Mouse (Mus musculus): ENCODE results near the gene Oas1h.
"Not testable (repeated sequence)": the region's sequence is repeated elsewhere in the genome, so short reads cannot be mapped to it uniquely, and the experiment has no call there.

The Oas1h gene

DNA sequence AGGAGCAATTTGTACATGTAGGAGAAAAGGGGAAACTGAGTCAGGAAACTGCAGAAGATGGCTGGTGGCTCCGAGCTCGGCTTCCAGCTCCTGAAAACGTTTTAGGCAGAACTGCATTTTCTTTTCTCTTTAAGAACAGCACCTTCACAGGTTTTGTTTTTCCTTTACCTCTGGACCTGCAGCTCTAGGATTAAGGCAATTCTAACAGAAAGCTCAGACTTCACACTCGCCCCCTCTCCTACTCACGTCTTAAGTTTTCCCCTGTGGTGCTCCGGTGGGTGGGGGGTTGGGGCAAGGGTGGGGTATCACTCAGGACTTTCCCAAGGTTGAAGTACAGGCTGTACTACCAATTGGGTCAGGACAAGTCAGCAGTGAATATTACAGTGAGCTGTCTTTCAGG lies 26.6 kb downstream of the Oas1h start:
- no peak for DNase-seq

DNA sequence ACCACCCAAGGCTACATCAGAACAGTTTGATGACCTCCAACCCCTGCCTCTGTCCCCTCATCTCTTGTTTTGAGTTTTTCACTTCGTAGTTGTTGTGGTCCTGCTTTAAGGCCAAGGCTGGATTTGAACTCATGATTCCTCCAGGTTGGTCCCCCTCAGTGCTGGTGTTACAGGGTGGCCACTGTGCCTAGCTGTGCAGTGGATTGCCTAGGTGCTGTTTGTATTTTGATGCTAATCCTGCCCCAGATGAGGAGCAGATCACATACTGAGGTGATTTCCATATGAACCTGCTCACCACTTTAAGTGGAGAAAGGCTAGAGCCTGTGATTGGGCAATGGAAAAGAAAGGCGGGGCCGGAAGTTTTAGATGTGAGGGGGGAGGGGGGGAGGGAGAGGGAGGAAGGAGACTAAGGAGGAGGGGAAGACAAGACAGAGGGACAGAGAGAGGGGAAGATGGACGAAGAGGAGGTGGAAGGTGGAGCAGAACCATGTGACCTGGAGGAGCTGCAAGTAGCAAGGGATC lies 27.1 kb downstream of the Oas1h start:
- DNase-seq, result not testable (repeated sequence)

DNA sequence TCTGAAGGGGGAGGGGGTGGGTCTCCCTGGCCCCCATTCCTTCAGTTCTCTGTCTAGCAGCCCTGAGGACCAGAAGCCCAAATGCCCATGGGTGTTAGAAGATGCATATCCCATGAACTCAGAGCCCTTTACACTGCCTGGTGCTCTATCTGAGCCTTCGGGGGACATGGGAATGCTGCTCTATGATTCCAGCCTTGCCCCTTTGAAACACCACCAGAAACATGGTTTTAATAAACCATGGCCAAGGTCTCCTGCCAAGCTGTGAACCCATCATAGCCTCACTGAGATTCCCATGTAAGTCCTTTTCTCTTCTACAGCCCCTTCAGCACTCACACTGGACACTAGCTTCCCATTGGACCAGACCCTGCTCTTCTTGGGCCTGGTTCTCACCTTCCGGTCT lies 28.8 kb downstream of the Oas1h start:
- no peak for DNase-seq

DNA sequence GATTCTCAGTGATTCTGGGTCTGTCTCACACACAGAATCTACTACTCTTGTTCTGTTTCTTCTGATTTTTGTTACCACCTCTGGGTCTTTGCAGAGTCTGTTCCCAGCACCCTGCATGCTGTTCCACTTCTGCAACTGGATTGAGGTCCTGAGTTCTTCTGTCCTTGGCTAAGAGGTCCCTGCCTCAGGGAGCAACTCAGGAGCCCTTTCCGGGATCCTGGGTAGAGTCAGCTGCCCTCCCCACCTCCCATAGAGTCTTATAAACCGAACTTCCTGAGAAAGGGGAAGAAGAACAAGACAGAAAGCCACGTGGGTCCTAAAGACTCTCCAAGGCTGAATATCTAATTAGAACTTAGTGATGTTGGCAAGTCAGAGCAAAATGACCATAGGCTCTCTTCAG lies 29.8 kb downstream of the Oas1h start:
- DNase-seq, result no peak

DNA sequence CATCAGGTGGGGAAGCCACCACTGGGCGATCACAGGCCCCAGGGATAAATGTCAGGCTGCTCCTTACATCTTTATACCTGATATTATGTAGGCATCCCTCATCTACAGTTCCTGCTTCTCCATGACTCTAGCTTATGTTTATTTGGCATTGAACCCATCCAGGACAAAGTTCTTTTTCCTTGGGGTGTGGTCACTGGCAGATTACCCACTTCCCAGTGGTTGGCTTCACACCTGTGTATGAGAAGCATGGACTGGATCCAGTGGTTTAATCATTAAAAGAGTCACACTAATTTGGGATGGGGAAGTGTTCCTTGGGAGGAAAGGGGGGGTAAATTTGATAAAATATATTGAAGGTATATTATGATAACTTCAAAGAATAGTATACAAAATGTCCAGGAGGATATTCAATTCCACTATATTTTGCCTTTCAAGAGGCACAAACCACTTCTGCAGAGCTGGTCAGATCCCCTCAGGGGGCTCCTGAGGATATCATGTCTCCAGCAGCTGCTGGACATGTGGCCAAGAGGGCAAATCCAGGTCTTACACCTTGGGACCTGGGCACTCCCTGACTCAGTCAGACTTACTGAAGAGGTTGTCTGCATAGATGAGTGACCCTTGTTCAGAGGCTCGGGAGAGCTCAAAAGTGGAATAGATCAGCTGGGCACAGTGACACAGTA lies 30.5 kb downstream of the Oas1h start:
- DNase-seq, result not testable (repeated sequence)

DNA sequence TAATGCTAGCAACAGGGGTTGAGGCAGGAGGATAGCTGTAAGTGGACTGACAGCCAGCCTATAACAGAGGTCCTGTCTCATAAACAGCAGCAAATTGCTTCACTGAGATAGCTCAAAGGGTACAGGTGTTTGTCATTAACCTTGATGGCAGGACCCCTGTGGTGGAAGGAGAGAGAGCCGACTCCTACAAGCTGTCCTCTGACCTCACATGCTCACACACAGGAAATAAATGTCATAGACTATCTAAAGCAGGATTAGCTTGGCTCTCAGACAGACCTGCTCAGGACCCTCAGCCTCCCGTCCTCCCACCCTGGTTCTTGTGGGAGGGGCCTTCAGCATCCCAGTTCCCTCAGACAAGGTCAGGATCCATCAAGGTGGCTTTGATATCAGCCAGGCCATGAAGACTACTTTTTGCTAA lies 31.0 kb downstream of the Oas1h start:
- no peak for DNase-seq

DNA sequence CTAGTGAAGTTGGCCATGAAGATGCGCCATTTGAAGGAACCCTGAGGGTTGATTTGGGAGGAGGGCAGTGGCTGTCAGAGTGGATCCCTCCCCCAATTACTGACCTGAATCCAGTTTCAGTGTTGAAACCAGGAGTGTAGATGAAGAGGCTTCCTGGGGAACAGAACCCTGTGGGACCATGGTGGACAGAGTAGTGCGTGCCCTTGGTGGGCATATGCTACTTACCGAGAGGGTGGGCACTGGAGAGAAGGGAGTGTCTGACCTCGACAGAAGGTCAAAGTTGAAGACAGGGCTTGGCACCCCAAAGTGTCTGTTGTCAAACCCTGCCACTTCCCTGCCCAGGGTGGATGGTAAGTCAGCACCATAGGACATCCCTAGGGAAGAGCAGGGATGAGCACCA lies 32.6 kb downstream of the Oas1h start:
- DNase-seq, result not testable (repeated sequence)

DNA sequence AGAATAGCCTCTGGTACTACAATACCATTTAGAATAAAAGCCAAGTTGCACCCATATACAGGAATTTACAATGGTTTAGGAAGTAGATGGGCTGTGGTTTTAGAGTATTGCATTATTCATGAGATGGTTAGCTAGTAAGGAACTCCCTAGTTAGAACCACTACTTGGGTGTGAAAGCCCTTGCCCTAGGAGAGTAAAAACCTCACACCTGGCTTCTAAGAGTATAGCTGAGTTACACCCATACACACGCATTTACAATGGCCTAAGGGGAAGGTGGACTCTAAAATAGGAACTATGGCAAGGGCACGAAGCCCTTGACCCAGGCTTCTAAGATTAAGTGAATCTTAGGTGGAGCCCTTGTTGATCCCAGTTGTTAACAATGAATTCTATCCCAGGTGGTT lies 33.5 kb downstream of the Oas1h start:
- DNase-seq, result not testable (repeated sequence)

DNA sequence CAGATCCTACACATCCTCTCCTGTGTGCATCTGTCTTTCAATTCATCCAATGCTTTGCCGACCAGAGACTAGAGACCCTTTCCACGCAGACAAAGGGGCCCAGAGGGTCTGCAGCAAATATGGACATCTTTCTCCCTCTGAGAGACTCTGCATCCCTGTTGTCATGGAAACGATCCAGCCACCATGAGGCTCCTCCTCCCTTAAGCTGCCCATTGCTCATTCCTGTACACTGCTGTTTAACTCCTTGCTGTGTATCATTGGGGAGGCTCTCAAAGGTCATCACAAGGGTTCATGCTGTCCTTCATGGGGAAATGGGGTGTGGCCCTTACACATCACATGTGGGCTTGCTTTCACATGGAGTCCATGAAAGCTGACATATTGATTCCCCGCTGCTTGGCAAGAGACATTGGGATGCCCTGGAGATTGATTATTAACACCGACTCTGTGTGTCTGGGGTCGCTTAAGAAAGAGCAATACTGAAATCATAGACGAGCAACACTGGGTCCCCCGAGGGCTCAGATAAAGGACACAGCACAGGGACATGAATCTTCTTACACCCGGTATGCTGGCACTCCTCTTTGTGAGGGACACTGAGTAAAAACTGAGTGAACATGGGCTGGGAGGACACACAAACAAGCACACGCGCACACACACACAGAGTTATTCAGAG lies 34.1 kb downstream of the Oas1h start:
- DNase-seq, result no peak

DNA sequence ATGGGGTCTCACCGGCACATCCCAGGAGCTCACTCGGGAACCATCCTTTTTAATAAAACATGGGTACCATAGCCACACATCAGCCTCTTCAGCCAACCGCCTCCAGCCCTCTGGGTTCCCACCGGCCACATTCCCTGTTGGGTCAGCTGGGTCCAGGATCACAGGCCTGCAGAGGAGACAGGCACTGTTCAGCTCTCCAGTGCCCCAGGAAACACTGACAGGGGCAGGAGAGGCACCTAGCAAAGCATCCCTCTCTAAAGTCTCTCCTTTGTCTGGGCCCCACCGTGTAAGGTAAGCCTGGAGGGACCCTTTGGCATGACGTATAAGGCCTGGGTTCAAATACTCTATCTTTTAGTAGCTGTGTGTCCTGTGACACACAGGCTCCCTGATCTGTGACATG lies 37.1 kb downstream of the Oas1h start:
- no peak for DNase-seq

DNA sequence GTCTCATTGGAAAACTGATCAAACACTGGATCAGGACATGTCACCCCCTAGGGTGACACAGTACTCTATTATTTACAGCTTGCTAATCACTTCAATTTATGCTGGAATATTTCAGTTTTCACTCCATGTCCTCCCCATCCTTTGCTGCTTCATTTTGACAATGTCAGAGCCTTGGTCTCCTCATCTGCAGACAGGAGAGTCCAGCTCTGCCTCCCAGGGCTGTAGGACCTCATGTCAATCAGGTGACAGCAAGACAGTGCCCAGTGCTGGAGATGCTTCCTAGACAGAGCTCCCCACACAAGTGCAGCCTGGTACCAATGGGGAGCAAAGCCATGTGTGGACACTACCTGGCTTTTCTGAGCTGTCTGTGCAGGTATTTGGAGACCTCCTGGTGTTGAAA lies 37.5 kb downstream of the Oas1h start:
- DNase-seq, result no peak

DNA sequence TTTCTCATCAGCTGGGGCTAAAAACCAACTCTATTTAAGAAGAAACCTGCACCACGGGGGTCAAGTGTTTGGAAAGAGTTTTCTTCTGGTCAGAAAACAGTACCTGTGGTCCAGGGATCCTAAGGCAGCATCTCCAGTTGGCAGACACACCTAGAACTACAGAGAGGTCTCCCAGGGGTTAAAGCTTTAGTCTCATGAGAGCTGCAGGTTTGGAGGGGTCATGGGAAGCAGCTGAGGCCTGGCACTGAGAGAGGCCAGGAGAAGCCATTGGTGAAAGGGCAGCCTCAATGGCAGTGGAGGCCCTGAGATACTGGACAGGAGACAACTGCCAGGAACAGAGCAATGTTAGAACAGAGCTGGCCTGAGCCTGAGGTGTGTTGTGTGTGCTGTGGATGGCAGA lies 39.4 kb downstream of the Oas1h start:
- no peak for DNase-seq

DNA sequence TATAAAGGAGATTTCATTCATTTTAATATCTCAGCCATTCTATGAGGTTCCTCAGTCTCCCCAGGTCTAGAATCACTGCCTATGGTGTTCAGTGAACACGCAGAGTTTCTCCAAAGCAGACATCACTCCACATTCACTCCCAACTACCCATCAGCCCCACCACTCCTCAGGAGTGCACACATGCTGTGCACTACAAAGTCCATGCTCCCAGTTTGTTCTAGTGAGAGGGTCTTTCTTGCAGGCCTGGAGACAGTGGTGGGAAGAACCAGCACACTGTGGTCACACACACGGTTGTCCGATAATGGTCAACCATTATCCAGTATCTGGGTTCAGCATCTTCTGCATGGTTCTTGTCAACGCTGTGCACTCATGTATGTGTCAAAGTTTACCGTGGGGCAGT lies 40.8 kb downstream of the Oas1h start:
- DNase-seq, result no peak

DNA sequence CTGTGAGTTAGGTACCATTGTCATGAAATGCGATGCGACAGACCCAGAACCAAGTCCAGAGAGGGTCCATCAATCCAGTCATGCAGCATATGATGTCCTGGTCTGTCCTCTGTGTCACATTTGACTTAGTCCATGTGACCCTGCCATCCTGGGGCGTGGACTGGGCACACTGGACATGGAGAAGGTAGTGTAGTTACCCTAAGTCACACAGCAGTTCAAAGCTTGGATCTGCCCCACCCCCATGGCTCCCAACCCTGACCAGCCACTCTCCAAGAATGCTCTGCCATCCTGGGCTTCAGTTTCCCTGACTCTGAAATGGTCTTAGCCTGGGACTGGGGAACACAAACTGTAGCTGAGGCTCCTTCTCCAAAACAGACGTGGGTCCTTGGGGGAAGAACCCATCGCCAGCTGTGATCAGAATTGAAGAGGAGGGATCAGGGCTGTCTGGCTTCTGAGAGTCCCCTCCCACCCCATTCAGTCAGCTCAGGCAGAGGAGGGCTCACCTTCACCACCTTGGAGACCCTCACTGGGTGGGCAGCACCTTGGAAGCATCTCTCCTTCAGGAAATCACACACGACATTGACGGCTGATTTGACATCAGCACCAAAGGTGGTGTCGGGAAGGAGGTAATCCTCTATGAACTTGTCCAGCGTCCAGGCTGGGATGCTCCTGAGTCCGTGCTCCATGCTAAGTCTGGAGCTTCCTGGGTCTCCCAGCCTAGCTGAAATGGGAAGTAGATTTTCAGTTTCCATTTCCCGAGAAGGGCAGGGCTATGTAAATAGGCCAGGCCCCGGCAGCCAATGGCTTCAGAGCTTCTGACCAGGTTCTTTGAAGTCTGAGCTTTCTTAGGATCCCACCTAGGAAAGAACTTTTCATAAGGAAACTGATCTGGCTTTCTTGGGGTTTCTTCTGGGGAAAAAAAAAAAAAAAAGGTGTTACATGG lies 45.8 kb downstream of the Oas1h start, which contains the start of gene Oas1a:
Gene Oas1a, minus strand, starts transcription at position 731 of the 943 bp plus-strand sequence.
- DNase-seq, result not testable (repeated sequence)

DNA sequence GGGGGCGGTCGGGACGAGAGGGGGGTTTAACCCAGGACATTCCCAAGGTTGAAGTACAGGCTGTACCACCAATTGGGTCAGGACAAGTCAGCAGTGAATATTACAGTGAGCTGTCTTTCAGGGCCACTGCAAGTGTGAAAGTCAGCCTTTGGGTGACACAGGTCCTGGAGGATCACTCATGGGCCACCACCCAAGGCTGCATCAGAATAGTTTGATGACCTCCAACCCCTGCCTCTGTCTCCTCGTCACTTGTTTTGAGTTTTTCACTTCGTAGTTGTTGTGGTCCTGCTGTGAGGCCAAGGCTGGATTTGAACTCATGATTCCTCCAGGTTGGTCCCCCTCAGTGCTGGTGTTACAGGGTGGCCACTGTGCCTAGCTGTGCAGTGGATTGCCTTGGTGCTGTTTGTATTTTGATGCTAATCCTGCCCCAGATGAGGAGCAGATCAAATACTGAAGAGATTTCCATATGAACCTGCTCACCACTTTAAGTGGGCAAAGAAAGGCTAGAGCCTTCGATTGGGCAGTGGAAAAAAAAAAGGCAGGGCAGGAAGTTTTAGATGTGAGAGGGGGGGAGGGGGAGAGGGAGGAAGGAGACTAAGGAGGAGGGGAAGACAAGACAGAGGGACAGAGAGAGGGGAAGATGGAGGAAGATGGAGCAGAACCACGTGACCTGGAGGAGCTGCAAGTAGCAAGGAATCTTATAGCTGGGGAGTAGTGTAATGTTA lies 47.1 kb downstream of the Oas1h start:
- no peak for DNase-seq

DNA sequence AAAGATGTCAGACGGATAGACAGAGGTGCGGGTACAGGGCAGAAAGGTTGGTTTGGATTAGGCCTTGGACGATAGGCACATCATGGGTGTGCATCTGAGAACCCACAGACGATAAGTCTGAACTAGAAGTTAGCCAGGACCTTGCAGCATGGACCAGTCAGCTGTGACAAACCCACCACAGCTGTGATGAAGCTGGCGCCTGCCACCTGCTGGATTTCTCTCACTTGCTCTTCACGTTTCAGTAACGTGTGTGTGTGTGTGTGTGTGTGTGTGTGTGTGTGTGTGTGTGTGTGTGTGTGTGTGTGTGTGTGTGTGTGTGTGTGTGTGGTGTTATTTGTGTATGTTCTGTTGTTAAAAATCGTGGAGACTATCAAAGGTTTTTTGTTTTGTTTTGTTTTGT lies 53.0 kb downstream of the Oas1h start, which contains the start of gene Oas1d:
Gene Oas1d, plus strand, starts transcription at position 333 of the 400 bp plus-strand sequence.
- not testable (repeated sequence) for DNase-seq

DNA sequence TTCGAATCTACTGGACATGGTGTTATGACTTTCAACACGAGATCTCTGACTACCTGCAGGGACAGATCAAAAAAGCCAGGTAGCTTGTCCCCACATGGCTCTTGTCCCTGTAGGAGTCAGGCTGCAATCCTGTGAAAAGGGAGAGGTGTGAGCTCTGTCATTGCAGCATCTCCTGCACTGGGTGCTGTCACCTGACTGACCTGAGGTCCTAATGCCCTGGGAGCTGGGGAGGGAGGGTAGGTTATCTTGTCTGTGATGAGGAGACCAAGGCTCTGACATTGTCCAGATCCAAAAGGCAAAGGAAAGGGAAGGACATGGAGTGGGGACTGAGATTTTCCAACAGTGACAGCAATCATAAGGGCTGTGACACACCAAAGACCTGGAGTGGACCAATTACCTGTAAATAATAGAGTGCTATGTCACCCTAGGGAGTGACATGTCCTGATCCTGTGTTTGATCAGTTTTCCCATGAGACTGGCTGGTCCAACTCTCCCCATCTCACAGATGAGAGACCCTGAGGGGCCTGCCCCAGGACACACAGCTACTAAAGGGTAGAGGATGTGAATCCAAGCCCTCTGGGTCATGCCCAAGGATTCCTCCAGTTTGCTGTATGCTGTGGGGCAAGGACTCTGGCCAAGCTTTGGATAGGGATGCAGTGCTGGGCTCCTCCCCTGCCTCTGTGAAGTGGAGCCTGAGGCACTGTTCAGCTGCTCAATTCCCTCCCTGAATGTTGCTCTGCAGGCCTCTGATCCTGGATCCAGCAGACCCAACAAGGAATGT lies 58.1 kb downstream of the Oas1h start:
- DNase-seq, result not testable (repeated sequence)

DNA sequence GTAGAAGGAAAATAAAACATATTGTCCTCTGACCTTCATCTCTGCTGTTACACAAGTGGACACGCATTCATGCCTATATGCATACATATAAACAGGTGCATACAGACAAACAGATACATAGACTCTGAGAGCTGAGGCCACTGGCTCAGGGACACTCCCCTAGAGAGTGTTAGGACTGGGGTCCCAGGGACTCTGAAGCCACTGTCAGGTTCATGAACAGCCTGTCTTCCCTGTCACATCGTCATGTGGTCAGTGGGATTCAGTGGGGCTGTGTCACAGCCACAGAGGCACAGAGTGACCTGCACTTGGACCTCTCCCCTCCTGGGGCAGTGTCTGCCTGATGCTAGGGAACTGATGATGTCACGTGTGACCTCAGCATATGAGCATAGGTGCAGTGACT lies 59.1 kb downstream of the Oas1h start:
- DNase-seq, result no peak

Data from liver (tissue).